ENCODE assay signal across 8 mouse cellular contexts in the genomic region with DNA sequence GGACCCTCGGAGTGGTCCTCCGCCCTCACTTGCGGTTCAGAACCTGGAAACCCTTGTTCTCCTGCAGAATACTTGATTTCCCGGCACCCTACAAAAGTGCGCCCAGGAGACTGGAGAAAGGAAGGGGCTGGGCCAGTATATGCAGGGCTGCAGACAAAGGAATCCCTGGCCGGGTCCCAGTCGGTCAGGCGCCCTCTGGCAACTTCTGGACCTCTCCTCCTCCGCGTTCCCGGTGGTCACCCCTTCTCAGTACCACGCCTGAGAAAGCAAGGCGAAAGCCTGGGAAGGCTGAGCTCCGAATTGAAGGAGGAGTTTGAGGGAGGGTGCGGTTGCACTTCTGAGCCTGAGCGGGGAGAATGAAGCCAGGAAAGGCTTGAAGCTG.
DNase-seq lines count a peak whose midpoint lies in the region; ATAC-seq and TF ChIP-seq lines count a peak whose summit lies in the region.

No protein-coding gene starts in this region.

- peak overlapping the region; percentile 70 for H3K4me3 ChIP-seq in gastrocnemius, adult 2 months
- H3K4me3 ChIP-seq in embryonic fibroblast, embryonic 13.5 days (ENCODE audit: insufficient read depth, low read length) = peak overlapping the region; percentile 18
- H3K4me3 ChIP-seq in hindbrain, embryonic 13.5 days = peak overlapping the region; percentile 32
- peak overlapping the region in 1 of 2 experiments; percentile 15; a peak in 1 of 4 replicates for H3K4me3 ChIP-seq in liver, embryonic 14.5 days (ENCODE audit: insufficient read depth in 1 of 2, low read depth in 2 of 2, low read length in 2 of 2)
- peak overlapping the region; percentile 29 for H3K4me3 ChIP-seq in neural tube, embryonic 15.5 days (replicated peaks)

- no peaks in the 10 kb centered on the region for H3K4me1 ChIP-seq in embryonic fibroblast, embryonic 13.5 days (ENCODE audit: control insufficient read depth, insufficient read depth, low read length)
- no peaks in the 10 kb centered on the region for H3K4me1 ChIP-seq in hindbrain, embryonic 13.5 days (replicated peaks)
- no peaks in the 10 kb centered on the region; a peak in 1 of 4 replicates for H3K4me1 ChIP-seq in liver, embryonic 14.5 days (replicated peaks; ENCODE audit: control insufficient read depth in 2 of 2, insufficient read depth in 2 of 2, low read length in 1 of 2)
- peaks cover 6% of the 10 kb centered on the region; the same call in 1 of the 2 replicates for H3K4me1 ChIP-seq in neural tube, embryonic 15.5 days

- peak; percentile 32; the same call in 1 of the 2 replicates for ATAC-seq in hindbrain, embryonic 13.5 days (ENCODE audit: low FRiP score)
- no peak for ATAC-seq in liver, embryonic 14.5 days (ENCODE audit: insufficient read depth)
- ATAC-seq in neural tube, embryonic 15.5 days (ENCODE audit: low FRiP score) = 0 out of 2 replicates have a peak, but pooled peaks have one; percentile 46
- ATAC-seq in inflammation-experienced regulatory T-cells, adult 6 months = no peak

- TF ChIP-seq EP300 in liver, embryonic 14.5 days (IDR thresholded peaks at IDR 0.05; ENCODE audit: low read depth) = no peak

- H3K27ac ChIP-seq in gastrocnemius, adult 2 months = peak overlapping the region; percentile 52
- H3K27ac ChIP-seq in embryonic fibroblast, embryonic 13.5 days (ENCODE audit: insufficient read depth, low read length) = no peak overlapping the region
- H3K27ac ChIP-seq in hindbrain, embryonic 13.5 days = no peak overlapping the region
- no peak overlapping the region for H3K27ac ChIP-seq in liver, embryonic 14.5 days
- H3K27ac ChIP-seq in neural tube, embryonic 15.5 days (replicated peaks) = no peak overlapping the region

- no peaks in the 10 kb centered on the region for H3K9me3 ChIP-seq in hindbrain, embryonic 13.5 days
- no peaks in the 10 kb centered on the region for H3K9me3 ChIP-seq in liver, embryonic 14.5 days (ENCODE audit: control insufficient read depth, low read length)
- H3K9me3 ChIP-seq in neural tube, embryonic 15.5 days (replicated peaks) = no peaks in the 10 kb centered on the region

- intact Hi-C loops in gastrocnemius, adult 2 months (cut with DNase I) = no loop called here

- no peaks in the 10 kb centered on the region for H3K36me3 ChIP-seq in hindbrain, embryonic 13.5 days
- no peaks in the 10 kb centered on the region for H3K36me3 ChIP-seq in liver, embryonic 14.5 days (replicated peaks; ENCODE audit: control insufficient read depth, insufficient read depth, low read depth)
- H3K36me3 ChIP-seq in neural tube, embryonic 15.5 days = no peaks in the 10 kb centered on the region

- H3K4me2 ChIP-seq in hindbrain, embryonic 13.5 days = peak overlapping the region; percentile 49
- H3K4me2 ChIP-seq in liver, embryonic 14.5 days (ENCODE audit: low read depth) = peak overlapping the region; percentile 4; the same call in 1 of the 2 replicates
- H3K4me2 ChIP-seq in neural tube, embryonic 15.5 days = peak overlapping the region; percentile 57

- peak overlapping the region; percentile 51; the same call in 1 of the 2 replicates for H3K9ac ChIP-seq in hindbrain, embryonic 13.5 days
- H3K9ac ChIP-seq in liver, embryonic 14.5 days (replicated peaks) = no peak overlapping the region
- no peak overlapping the region for H3K9ac ChIP-seq in neural tube, embryonic 15.5 days (replicated peaks)

- TF ChIP-seq POLR2A in embryonic fibroblast, embryonic 13.5 days (IDR thresholded peaks at IDR 0.05; ENCODE audit: low read depth, low read length) = no peak

- TF ChIP-seq CTCF in gastrocnemius, adult 2 months (IDR thresholded peaks at IDR 0.05) = no peak
- TF ChIP-seq CTCF in embryonic fibroblast, embryonic 13.5 days (IDR thresholded peaks at IDR 0.05; ENCODE audit: borderline replicate concordance, insufficient read depth, low read length) = no peak
- no peak for TF ChIP-seq CTCF in liver, embryonic 14.5 days (IDR thresholded peaks at IDR 0.05; ENCODE audit: low read depth)

- peak; percentile 34 for DNase-seq in gastrocnemius, adult 2 months
- no peak for DNase-seq in gastrocnemius, postnatal 25 days
- DNase-seq in liver, embryonic 14.5 days (ENCODE audit: low read depth in 3 of 3, low spot score in 3 of 3) = no peak
- DNase-seq in spleen, postnatal 36 days (ENCODE audit: low spot score in 2 of 2) = no peak

- no peaks in the 10 kb centered on the region for H3K27me3 ChIP-seq in hindbrain, embryonic 13.5 days
- no peaks in the 10 kb centered on the region for H3K27me3 ChIP-seq in liver, embryonic 14.5 days (ENCODE audit: control insufficient read depth, insufficient read depth, low read length)
- no peaks in the 10 kb centered on the region for H3K27me3 ChIP-seq in neural tube, embryonic 15.5 days (replicated peaks)

- 15% methylated on average over 16 of the region's 16 CpGs for WGBS in hindbrain, embryonic 13.5 days
- WGBS in liver, embryonic 14.5 days (ENCODE audit: insufficient replicate concordance) = 13% methylated on average over 16 of the region's 16 CpGs
- WGBS in neural tube, embryonic 15.5 days = 15% methylated on average over 16 of the region's 16 CpGs

Comparison
In these comparisons a context has a peak if more than half of its experiments do, and no peak if none do; other contexts are left out.
1. ATAC-seq: peak in hindbrain, embryonic 13.5 days (single experiment) and neural tube, embryonic 15.5 days (single experiment); none in liver, embryonic 14.5 days (single experiment) and inflammation-experienced regulatory T-cells, adult 6 months (single experiment).
2. H3K4me2 ChIP-seq: peak in every context shown above with its lines; median percentile 57 in neural tube, embryonic 15.5 days; 49 in hindbrain, embryonic 13.5 days; 4 in liver, embryonic 14.5 days.